Mouse (Mus musculus) kidney, postnatal 25 days (tissue): ENCODE measurements around the gene Irgm1.
"Not testable (repeated sequence)": the region's sequence is repeated elsewhere in the genome, so short reads cannot be mapped to it uniquely, and the experiment has no call there.

Experiments
- DNase-seq, 2 experiments: peaks; one replicate each; pipeline ENCODE4 v3.0.0; 2021; ENCODE audit warnings: mixed read lengths in 2 of 2

Irgm1 gene

DNA sequence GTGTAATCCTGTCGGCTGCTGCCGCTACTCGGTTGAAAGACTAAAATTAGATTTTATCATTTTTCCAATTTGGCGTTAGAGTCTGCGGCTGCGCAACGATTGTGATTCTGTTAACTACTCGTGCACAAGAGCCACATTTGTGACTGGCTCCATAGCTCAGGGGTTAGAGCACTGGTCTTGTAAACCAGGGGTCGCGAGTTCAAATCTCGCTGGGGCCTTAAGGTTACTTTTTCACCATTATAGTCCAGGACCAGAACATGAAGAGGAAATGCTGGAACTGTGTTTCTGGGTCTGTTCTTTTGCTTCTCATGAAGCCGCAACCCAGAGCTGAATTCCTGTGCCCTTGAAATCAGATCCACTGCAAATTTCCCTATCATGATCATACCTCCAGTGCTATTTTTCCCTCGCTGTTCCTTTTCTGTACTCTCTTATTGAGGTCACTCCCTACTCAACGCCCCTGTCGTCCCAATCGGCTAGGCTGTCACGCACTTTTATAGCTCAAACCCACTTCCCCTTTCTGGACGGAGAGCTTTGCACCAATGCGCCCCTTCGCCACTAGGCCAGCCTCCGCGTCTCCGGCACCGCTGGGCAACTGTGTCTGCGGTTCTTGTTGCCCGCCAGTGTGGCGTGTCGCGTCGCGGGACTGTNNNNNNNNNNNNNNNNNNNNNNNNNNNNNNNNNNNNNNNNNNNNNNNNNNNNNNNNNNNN is 17.9 kb downstream of the Irgm1 start:
- peak; percentile 87 to 92 for DNase-seq

DNA sequence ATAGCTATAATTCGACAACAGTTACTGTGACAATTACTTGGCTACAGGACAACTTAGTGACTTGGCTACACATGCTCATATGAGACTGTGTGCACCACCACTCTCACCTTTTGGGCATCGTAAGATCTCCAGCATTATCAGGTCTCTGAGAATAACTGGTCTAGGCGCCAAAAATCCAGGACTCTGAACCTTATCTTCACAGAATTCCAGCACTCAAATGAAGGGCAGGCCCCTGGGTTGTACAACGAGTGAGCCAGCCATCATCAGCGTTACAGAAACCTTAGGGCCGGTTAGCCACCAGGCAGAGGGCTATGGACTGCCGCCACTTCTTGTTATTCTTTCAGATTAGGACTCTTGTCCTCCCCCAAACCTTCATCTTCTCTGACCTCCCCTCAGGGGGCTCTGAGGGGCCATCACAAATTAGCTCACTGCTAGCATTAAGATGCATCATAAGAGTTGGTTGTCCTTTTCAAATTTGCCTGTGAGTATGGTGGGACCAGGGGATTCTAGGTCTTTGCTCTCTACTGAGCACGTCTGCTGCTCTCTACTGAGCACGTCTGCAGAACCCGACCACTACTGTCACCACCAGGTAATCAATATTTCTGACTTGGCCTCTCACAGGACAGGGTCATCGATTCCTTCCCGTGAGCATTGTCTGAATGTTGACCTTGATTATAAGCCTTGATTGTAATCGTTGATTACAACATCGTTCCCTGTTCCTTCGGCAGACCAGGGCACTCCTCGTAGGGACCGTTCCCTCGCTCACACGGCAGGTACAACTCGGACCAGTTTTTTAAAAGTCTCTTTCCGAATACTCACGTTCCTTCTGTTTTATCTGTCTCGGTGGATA is 18.6 kb downstream of the Irgm1 start:
- no peak for DNase-seq

DNA sequence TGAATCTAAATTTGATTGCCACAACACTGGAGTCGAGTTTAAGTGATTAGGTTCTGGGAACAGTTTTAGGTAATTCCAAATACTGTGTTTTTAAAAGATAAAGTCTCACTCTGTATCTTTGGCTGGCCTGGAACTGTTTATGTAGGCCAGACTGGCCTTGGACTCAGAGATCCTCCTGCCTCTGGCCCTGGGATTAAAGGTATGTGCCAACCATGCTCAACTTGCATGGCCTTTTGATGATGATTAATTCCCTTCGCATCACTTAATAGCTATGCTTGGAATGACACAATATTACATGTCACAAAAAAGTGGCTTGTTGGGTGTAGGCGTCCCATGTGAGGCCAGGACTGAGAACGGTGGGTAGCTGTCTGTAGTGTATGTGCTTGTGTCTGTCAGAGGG is 19.3 kb downstream of the Irgm1 start:
- no peak for DNase-seq

DNA sequence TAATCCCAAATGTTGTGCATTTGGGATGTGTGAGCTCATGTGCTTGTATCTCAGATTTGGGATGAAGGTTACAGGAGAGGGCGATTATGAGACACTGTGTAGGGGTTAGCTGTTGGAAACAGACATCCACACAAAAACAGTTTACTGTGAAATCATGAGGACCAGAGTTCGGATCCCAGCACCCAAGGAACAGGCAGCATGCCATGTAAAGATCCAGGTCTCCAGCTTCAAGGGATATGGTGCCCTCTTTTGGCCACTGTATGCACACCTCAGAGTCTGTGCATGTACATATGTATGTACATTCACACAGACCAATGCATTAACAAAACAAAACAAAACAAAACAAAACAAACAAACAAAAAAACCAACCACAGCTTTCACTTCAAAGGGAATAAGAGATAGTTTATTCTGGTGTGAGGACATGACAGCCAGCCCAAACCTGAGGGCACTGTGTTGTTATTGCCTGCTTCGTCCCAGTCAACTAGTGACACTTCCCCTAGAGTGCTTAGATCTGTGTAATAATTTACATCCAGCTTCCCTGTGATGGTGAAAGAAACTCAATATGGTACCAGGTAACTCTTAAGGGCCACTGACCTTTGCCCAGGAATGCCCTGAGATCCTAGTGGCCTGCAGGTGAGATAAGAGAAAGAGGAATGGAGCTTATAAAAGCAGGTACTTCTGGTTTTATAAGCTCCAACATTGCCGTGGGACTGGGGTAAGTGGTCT is 20.1 kb downstream of the Irgm1 start:
- peak in 1 of 2 experiments; percentile 21 for DNase-seq

DNA sequence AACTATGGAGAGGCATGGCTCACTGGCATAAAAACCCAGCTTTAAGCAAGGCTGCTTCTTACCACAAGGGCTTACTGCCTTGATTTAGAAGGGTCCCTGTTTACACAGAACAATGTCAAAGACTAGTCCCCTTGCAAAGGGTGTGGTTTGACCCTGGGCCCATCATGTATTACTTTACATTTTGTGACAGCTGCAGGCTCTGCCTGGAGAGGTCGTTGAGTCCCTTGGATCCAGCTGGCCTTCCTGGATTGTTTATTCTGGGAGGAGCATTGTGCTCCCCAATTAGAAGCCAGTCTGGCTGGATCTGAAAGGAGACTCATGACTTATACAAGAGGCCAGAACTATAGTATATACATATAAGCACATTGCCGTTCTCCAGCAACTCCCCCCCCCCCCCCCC is 21.2 kb downstream of the Irgm1 start:
- no peak for DNase-seq

DNA sequence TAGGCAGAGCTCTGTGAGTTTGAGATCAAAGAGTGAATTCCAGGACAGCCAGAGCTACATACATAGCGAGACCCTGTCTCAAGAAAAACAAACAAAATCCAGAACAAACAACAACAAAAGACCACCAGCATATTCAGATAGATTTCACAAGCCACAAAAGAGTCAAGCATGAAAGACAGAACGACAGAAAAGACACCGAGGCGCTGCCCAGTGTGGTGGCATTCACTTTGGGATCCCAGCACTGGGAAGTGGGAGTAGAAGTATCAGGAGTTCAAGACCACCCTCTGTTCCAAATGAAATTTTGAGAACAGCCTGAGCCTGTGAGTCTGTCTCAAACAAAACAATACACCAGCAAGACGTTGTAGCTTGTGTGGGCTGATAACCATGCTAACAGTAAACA is 24.6 kb downstream of the Irgm1 start:
- DNase-seq: no peak

DNA sequence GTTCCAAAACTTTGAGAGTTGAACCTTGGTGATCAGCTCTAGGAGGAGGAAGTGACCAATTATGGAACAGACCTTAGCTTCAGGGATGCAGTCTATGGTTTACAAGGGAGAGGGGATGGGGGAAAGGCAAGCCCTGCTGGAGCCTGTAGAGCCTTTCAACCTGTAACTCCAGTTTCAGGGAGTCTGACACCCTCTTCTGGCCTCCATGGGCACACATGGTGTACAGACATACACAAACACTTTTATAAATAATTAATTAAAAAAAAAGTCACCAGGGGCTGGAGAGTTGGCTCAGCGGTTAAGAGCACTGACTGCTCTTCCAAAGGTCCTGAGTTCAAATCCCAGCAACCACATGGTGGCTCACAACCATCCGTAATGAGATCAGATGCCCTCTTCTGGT is 25.1 kb downstream of the Irgm1 start:
- DNase-seq: not testable (repeated sequence)

DNA sequence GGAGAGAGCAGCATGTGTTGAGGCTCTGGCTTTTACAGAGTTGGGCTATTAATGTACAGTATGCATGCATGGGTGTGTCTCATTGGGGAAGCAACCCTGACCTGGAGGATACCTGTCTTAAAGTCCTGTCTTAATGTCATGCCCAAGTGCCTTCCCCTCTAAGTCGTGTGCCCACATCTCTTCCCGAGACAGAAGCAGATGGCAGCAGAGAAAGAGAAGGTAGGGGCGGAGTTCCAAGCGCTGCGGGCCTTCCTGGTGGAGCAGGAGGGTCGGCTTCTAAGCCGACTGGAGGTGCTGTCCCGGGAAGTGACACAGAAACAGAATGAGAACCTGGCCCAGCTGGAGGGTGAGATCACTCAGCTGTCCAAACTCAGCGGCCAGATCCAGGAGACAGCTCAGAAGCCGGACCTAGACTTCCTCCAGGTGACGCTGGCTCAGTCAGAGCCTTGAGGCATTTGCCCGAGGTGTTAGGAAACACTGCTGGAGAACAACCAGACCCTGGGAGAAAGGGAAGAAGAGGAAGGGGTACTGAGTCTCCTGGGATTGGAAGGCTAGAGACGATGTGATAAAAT is 26.2 kb downstream of the Irgm1 start:
- peak in 1 of 2 experiments; percentile 16 for DNase-seq

DNA sequence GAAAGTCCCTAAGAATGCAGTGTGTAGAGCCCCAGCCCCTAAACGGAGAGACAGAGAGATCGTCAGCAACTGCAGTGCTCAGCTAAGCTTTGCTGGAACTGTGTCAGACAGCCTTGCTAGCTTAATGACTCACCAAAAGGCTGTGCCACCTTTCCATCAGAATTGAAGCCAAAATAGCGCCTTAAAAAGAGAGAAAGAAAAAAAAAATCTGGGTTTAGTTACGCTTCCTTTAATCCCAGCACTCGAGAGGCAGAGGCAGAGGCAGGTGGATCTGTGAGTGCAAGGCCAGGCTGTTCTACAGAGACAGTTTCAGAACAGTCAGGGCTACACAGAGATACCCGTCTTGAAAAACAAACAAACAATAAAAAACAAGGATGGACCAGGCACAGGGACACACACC is 27.2 kb downstream of the Irgm1 start:
- DNase-seq: peak; percentile 56 to 68

DNA sequence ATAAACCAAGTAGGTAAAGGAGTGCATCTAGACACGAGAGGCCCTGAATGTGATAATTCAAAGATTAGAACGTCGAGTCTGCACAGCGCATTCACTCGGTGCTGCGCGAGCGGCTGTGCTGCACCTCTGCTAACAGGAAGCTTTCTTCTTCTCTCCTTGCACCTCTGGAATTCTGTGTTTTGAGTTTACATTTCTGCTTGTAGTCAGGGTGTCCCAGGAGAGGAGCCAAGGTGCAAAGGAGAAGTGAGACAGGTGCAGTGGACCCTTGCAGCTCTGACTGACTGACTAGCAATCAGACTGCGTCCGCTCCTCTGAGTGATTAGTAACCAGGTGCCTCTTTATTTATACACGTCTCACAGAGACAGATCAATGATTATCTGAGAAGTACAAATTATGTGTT is 28.3 kb downstream of the Irgm1 start:
- DNase-seq: peak; percentile 66 to 89

DNA sequence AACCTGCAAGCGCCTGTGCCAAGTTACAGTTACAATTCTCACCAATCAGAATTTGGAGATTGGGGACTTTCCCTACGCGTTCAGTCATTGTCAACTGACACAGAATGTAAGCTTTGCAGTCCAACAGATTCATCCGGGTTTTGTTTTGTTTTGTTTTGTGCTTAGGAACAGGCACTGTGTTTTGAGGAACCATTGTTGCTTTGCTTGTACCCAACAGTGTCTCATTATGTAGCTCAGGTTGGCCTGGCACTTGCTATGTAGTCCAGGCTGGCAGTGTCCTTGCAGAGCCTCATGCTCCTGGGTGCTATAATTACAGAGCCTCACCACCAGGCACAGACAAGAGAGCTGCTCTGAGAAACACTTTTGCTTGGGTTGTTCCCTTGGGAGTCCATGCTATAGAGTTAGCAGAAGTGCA is 29.1 kb downstream of the Irgm1 start:
- no peak for DNase-seq

DNA sequence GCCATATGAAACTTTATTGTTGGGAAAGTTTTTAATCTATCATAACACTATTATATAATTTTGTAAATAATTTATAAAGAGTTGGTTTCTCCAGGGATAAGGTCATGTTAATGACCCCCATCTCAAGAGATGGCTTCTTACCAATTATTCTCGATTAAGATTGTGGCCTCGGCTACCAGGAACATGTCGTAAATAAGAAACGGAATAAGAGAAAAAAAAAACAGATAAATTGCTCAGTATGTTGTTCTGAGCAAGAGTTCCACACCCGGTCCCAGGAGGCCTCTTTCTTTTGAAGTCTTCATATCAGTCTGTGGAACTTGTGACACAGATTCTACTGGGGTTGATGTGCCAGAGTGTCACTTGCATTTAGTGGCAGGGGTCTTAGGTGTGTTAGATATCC is 30.3 kb downstream of the Irgm1 start:
- DNase-seq: no peak

DNA sequence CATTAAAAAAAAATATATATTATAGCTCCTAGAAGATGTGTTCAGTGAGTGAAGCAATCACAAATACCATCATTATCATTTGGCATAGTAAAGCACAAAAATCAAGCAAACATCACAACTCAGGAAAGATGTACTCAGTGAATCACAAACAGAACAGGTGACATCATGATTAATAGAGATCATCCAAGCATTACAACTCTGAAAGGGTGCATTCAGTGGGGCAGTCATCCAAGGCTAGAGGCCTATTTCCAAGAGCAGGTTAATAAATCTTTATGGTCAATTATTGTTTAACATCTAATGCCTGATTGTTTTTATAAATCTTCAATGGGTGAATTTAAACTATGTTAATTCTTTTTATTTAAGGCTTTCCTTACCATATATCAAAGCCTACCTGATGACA is 30.7 kb downstream of the Irgm1 start:
- peak; percentile 61 to 80 for DNase-seq

DNA sequence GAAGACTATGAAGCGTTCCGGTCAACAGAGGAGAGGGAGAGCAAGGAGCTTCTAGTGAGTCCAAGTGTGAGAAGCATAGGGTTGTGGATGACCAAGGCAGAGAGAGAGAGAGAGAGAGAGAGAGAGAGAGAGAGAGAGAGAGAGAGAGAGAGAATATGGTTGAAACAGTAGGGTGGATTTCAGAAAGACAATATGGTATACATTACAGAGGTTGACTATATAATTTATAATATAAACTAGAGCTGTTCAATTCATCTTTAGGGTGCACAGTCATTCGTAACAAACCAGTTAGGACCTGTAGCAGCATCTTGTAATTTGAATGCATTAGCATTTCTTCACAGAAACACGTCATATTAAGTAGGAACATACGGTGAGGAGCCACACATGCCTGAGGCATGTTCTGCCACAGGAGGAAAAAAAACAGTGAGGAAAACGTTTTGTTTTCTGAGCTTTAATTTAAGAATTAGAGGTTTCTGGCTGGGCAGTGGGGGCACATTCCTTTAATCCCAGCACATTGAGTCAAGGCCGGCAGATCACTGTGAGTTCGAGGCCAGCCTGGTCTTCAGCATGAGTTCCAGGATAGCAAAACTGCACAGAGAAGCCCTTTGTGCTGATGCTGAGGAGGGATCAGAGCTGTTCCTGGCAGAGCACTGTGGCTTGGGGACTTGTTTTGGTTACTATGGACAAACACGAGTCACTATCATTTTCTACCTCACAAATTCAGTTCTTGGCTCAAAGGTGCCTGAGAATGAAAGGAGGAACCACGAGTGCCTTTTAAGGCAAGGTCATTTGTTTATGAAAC is 32.4 kb downstream of the Irgm1 start:
- no peak for DNase-seq

DNA sequence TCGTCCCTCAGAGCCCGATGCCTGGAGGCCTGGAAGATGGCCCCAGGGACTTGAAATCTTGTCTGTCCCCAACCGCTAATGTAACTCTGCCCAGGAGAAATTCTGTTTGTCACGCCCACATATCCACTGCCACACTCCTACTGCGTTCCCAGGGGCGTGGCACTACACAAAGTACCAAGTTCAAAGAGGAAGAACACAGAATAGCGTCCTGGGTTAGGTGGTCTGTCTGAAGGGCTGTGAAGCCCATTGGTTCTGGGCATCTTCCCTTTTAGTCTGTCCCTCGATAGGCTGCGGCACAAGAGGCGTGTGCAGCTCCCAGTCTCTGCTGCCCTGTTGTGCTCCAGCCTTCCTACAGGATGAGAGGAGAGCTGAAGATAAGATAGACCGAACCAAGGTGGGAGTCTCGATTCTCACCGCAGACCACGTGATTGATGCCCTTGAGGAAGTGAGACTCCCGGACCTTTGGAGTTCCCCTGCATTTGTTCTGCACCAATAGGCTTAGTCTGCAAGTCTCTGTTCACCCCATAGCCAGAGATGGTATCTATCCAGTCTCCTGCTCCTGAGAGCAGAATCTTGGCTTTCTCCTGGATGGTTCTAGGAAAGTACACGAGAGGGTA is 33.2 kb downstream of the Irgm1 start:
- peak; percentile 64 to 80 for DNase-seq

DNA sequence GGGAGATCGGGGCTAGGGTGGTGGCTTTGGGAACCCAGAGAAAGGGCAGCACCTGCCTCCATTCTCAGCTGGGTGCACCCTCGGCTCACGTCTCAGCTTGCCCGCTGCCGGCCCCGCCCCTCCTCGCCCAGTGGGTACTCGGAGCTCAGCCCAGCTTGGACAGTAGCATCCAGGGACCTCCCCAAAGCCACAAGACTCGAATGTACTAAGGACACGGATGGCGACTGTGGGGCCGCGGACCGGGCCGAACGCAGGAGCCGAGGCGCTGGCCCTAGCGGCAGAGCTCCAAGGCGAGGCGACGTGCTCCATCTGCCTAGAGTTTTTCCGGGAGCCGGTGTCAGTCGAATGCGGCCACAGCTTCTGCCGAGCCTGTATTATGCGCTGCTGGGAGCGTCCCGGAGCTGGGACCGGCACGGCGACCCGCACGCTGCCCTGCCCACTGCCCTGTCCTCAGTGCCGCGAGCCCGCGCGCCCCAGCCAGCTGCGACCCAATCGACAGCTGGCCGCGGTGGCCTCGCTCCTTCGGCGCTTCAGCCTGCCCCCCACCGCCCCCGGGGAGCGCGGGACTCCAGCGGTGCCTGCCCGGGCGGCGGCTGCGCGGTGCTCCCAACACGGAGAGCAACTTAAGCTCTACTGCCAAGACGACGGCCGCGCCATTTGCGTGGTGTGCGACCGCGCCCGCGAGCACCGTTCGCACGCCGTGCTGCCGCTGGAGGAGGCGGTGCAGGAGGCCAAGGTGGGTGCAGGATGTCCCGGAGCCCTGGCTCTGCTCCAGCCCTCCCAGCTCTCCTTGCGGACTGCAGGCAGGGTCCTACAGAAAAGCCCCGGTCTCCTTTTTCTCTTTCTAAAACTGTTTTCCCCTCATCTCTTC is 33.9 kb downstream of the Irgm1 start:
- peak; percentile 83 to 91 for DNase-seq

DNA sequence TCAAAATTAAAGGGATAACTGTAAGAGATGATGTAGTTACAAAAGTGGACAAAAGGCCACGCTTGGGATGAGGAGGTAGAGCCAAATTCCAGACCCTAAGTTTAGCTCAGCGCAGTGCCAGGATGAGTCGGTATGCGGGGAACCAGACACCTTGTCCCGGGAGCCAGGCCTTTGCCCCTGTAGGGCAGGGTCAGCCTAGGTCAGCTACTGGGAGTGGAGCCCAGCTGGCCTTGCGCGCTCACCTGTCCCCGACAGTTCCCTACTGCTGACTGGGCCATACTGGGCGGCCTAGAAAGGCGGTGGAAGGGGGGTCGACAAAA is 34.5 kb downstream of the Irgm1 start:
- peak; percentile 69 to 92 for DNase-seq

DNA sequence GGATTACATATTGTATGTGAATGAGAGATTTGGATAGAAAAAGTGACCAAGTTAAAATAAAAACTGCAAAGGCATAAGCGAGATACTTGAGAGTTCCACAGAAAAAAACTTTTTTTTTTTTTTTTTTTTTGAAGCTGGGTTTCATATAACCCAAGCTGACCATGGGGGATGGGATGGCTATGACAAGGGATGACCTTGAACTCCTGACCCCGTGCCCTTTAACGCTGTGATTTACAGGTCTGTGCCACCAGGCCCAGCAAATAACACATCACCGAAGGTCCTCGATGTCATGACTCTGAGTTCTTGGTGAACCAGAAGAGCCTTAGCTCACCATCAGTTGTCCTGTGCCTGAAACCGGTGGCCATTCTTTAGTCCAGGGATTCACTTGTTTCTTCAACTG is 35.6 kb downstream of the Irgm1 start:
- peak in 1 of 2 experiments; percentile 39 for DNase-seq

DNA sequence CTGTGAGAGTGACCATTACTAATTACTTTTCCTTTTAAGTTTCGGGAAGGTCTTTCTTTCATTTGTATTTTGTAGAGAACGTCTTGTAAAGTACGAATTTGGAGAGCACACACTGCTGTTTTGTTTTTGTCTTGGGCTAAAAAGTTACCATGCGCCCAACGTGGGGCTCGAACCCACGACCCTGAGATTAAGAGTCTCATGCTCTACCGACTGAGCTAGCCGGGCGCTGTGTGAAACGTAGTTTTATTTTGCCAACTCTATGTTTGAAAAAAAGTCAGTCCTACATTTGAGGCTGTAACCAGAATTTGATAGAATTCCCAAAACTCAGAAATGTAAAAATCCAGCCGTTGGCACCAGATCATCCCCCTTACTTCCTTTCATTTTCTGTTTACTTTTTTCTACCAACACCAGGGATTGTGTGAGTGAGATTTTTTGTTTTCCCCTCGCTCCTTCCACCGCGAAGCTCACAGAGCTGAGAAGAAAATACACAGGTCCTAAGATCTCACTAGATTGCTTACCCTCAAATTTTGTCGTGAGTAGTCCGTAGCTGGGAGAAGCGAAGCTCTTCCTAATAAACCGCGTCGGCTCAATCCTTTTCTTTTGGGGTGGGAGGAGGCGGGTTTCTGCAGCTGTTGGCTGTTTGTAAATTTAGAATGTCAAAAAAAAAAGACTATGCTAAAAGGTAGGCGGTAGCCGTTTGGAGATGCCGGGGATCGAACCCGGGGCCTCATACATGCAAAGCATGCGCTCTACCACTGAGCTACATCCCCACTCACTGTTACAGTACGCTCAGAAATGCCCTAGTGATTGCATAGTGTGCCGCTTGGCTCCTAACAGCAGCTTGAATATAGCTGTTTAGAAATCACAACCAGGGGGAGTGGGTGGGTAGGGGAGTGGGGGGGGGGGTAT is 37.5 kb downstream of the Irgm1 start:
- DNase-seq: peak; percentile 92 to 95
